8 mouse cellular contexts compared by ENCODE assay signal in genomic region chr5:135149053-135149819, GRCm38 (mm10). TPM values are rescaled to one million over a fixed set of nuclear protein-coding genes. Genes with fewer than 3 reads are reported as not detected.
DNase-seq lines count a peak whose midpoint lies in the region; ATAC-seq lines count a peak whose summit lies in the region.

Gene Tbl2, plus strand, starts transcription at chr5:135149657.

- DNase-seq in B cell, adult 2 months = peak; percentile 99
- DNase-seq in brain, adult 2 months (ENCODE audit: low read depth, low spot score) = peak; percentile 99
- peak; percentile 100 for DNase-seq in heart, embryonic 10.5 days (ENCODE audit: low spot score)
- DNase-seq in liver = peak; percentile 100
- DNase-seq in spleen, postnatal 4 days (ENCODE audit: low spot score in 2 of 2) = peak; percentile 98 to 99

- H3K4me1 ChIP-seq in heart, embryonic 10.5 days = peaks cover 15% of the 10 kb centered on the region
- H3K4me1 ChIP-seq in kidney, embryonic 15.5 days = peaks cover 16% of the 10 kb centered on the region

- WGBS in heart, embryonic 10.5 days = under 1% methylated on average over 63 of the region's 63 CpGs
- under 1% methylated on average over 63 of the region's 63 CpGs for WGBS in kidney, embryonic 15.5 days

- H3K9ac ChIP-seq in kidney, embryonic 15.5 days = peak within 1 kb of the TSS; percentile 75

- H3K9me3 ChIP-seq in heart, embryonic 10.5 days = no peaks in the 10 kb centered on the region
- H3K9me3 ChIP-seq in kidney, embryonic 15.5 days (replicated peaks) = no peaks in the 10 kb centered on the region

- H3K36me3 ChIP-seq in heart, embryonic 10.5 days = peaks cover 19% of the 10 kb centered on the region
- peaks cover 26% of the 10 kb centered on the region for H3K36me3 ChIP-seq in kidney, embryonic 15.5 days

- peak within 1 kb of the TSS; percentile 72 for H3K4me2 ChIP-seq in kidney, embryonic 15.5 days

- H3K27ac ChIP-seq in heart, embryonic 10.5 days = peak within 1 kb of the TSS; percentile 94
- H3K27ac ChIP-seq in kidney, embryonic 15.5 days = peak within 1 kb of the TSS; percentile 98

- peak; percentile 91 for ATAC-seq in erythroblast, adult 5-6 weeks (replicated peaks; ENCODE audit: low FRiP score, poor library complexity, severe bottlenecking)
- ATAC-seq in kidney, embryonic 15.5 days (replicated peaks; ENCODE audit: low FRiP score) = peak; percentile 99
- peak; percentile 92 for ATAC-seq in monocyte, adult 5-6 weeks (replicated peaks; ENCODE audit: insufficient number of reproducible peaks, low FRiP score, low TSS enrichment, poor library complexity, severe bottlenecking)

- no peaks in the 10 kb centered on the region for H3K27me3 ChIP-seq in heart, embryonic 10.5 days (ENCODE audit: insufficient read depth, poor library complexity, severe bottlenecking)
- H3K27me3 ChIP-seq in kidney, embryonic 15.5 days = no peaks in the 10 kb centered on the region

- peak within 1 kb of the TSS; percentile 92 for H3K4me3 ChIP-seq in heart, embryonic 10.5 days
- H3K4me3 ChIP-seq in kidney, embryonic 15.5 days (replicated peaks) = peak within 1 kb of the TSS; percentile 92

RNA-seq across cellular contexts. Expression of gene Tbl2, which starts in this region (rescaled TPM):
- 1.5 and 3.6 TPM in 2 replicates for total RNA-seq in erythroblast, adult 5-6 weeks (2015; ENCODE audit: low replicate concordance)
- 2.8 and 3.7 TPM in 2 replicates for total RNA-seq in erythroblast, adult 5-6 weeks (2017; ENCODE audit: low replicate concordance)
- 25.1 and 25.4 TPM in 2 replicates for polyA plus RNA-seq in heart, embryonic 10.5 days (2016; fragmentation: Nextera tagmentation; extraction: Ambion mirVana)
- 25.5 and 26.8 TPM in 2 replicates for polyA plus RNA-seq in kidney, embryonic 15.5 days (2015; fragmentation: Nextera tagmentation; extraction: Ambion mirVana)
- 4.3 to 9.9 TPM (median 9.6 TPM) in 3 replicates for total RNA-seq in monocyte, adult 5-6 weeks (2017)

Comparison
In these comparisons a context has a peak if more than half of its experiments do, and no peak if none do; other contexts are left out.
1. Peak in every context shown above with its lines: DNase-seq, ATAC-seq, H3K4me3 ChIP-seq and H3K27ac ChIP-seq.